Mouse (Mus musculus) CH12.LX (cell line): ENCODE data around the gene Camsap2. TPM values are rescaled to one million over a fixed set of nuclear protein-coding genes. Genes with fewer than 3 reads are reported as not detected.
A peak's percentile ranks its signal among the peaks of the same experiment; 100 is the strongest.

Experiments used
- DNase-seq: peaks from one replicate; pipeline ENCODE4 v3.0.0-alpha.2; 2013; ENCODE audit errors: extremely low read depth
- H3K27ac ChIP-seq: 2 replicates; pipeline ENCODE4 v1.5.1; 2012; ENCODE audit warnings: low read depth, mild to moderate bottlenecking, control low read depth, moderate library complexity; ENCODE audit not compliant: insufficient read depth
- H3K27me3 ChIP-seq: replicated peaks from 2 replicates; pipeline ENCODE3; 2012; ENCODE audit warnings: inconsistent platforms
- H3K36me3 ChIP-seq, 2 experiments: replicated peaks in 1 of 2; 2 replicates each; pipeline versions ENCODE3 to v1.6.1; 2012; ENCODE audit warnings: inconsistent platforms in 1 of 2, low read length in 1 of 2, mild to moderate bottlenecking in 1 of 2, mixed read lengths in 1 of 2, moderate library complexity in 1 of 2; ENCODE audit not compliant: control insufficient read depth in 1 of 2, insufficient read depth in 1 of 2
- H3K4me1 ChIP-seq, 2 experiments: 2 replicates each; pipeline ENCODE4 v1.6.1; 2012; ENCODE audit warnings: inconsistent platforms in 1 of 2, moderate library complexity in 1 of 2; ENCODE audit not compliant: insufficient read depth in 2 of 2, control insufficient read depth in 1 of 2
- H3K4me2 ChIP-seq: 2 replicates; pipeline ENCODE4 v1.6.1; 2012; ENCODE audit warnings: low read depth, mild to moderate bottlenecking, control low read depth; ENCODE audit not compliant: poor library complexity, insufficient read depth, severe bottlenecking
- H3K4me3 ChIP-seq, 3 experiments: fragments of 150-350 bp in 1 of 3; sonication (generic) in 1 of 3; replicated peaks in 1 of 3; 2 replicates each; pipeline versions ENCODE3 to v1.5.1; 2011 to 2012; ENCODE audit warnings: low read depth in 2 of 3, low read length in 2 of 3, mild to moderate bottlenecking in 2 of 3, moderate library complexity in 2 of 3, control low read depth in 1 of 3, improper control_type of control experiment in 1 of 3, inconsistent platforms in 1 of 3, mixed read lengths in 1 of 3; ENCODE audit not compliant: poor library complexity in 1 of 3
- H3K79me2 ChIP-seq: replicated peaks from 2 replicates; pipeline ENCODE4 v1.6.1; 2012; ENCODE audit warnings: mild to moderate bottlenecking, moderate library complexity; ENCODE audit not compliant: control insufficient read depth, poor library complexity, insufficient read depth, severe bottlenecking; ENCODE audit errors: extremely low read depth
- H3K9ac ChIP-seq: 2 replicates; pipeline ENCODE4 v1.6.1; 2012; ENCODE audit warnings: low read depth, mild to moderate bottlenecking, control low read depth, moderate library complexity; ENCODE audit not compliant: insufficient read depth
- H3K9me3 ChIP-seq: replicated peaks from 2 replicates; pipeline ENCODE3; 2012; ENCODE audit warnings: low read length, inconsistent platforms, mixed read lengths
- BHLHE40 ChIP-seq: IDR thresholded peaks from 2 replicates; pipeline ENCODE4 v1.6.1; 2011; ENCODE audit warnings: mild to moderate bottlenecking, low read depth, low read length, improper control_type of control experiment
- CHD1 ChIP-seq: IDR thresholded peaks from 2 replicates; pipeline ENCODE4 v1.6.1; 2012; ENCODE audit warnings: low read depth, low read length, improper control_type of control experiment, inconsistent platforms
- CHD2 ChIP-seq: IDR thresholded peaks from 2 replicates; pipeline ENCODE4 v1.6.1; 2011; ENCODE audit warnings: low read length, improper control_type of control experiment
- CTCF ChIP-seq, 2 experiments: IDR thresholded peaks in 1 of 2; conservative IDR thresholded peaks in 1 of 2; 2 replicates each; pipeline ENCODE4 v1.5.1; 2011 to 2012; ENCODE audit warnings: low read depth in 2 of 2, low read length in 2 of 2, improper control_type of control experiment in 1 of 2, inconsistent platforms in 1 of 2, mild to moderate bottlenecking in 1 of 2, moderate library complexity in 1 of 2
- E2F4 ChIP-seq: IDR thresholded peaks from 2 replicates; pipeline ENCODE4 v1.6.1; 2011; ENCODE audit warnings: low read depth, low read length, improper control_type of control experiment; ENCODE audit not compliant: insufficient replicate concordance
- ELF1 ChIP-seq: IDR thresholded peaks from 2 replicates; pipeline ENCODE4 v1.6.1; 2014; ENCODE audit warnings: low read depth, mild to moderate bottlenecking, inconsistent platforms, low read length, improper control_type of control experiment
- EP300 ChIP-seq: IDR thresholded peaks from 2 replicates; pipeline ENCODE4 v1.6.1; 2011; ENCODE audit warnings: low read length, improper control_type of control experiment
- ETS1 ChIP-seq: conservative IDR thresholded peaks from 2 replicates; pipeline ENCODE4 v1.6.1; 2012; ENCODE audit warnings: low read depth, mild to moderate bottlenecking, inconsistent platforms, low read length, improper control_type of control experiment, moderate library complexity
- HCFC1 ChIP-seq: IDR thresholded peaks from 2 replicates; pipeline ENCODE4 v1.6.1; 2012; ENCODE audit warnings: low read depth, mild to moderate bottlenecking, inconsistent platforms, low read length, improper control_type of control experiment
- IRF4 ChIP-seq: IDR thresholded peaks from 2 replicates; pipeline ENCODE4 v1.6.1; 2014; ENCODE audit warnings: low read depth, mild to moderate bottlenecking, inconsistent platforms, low read length, improper control_type of control experiment
- JUN ChIP-seq: IDR thresholded peaks from 2 replicates; pipeline ENCODE4 v1.6.1; 2011; ENCODE audit warnings: low read depth, mild to moderate bottlenecking, low read length, improper control_type of control experiment, moderate library complexity; ENCODE audit not compliant: insufficient read depth
- JUND ChIP-seq: conservative IDR thresholded peaks from 2 replicates; pipeline ENCODE4 v1.6.1; 2011; ENCODE audit warnings: low read depth, low read length, improper control_type of control experiment
- KAT2A ChIP-seq: IDR thresholded peaks from 2 replicates; pipeline ENCODE4 v1.6.1; 2012; ENCODE audit warnings: low read length, improper control_type of control experiment, inconsistent platforms; ENCODE audit not compliant: insufficient replicate concordance
- MAFK ChIP-seq: IDR thresholded peaks from 2 replicates; pipeline ENCODE4 v1.6.1; 2011; ENCODE audit warnings: low read length, improper control_type of control experiment; ENCODE audit not compliant: insufficient replicate concordance
- MAZ ChIP-seq: IDR thresholded peaks from 2 replicates; pipeline ENCODE4 v1.6.1; 2012; ENCODE audit warnings: low read depth, mild to moderate bottlenecking, inconsistent platforms, low read length, improper control_type of control experiment, moderate library complexity
- MEF2A ChIP-seq: IDR thresholded peaks from 2 replicates; pipeline ENCODE4 v1.6.1; 2014; ENCODE audit warnings: low read depth, mild to moderate bottlenecking, inconsistent platforms, low read length, improper control_type of control experiment, borderline replicate concordance
- MXI1 ChIP-seq: IDR thresholded peaks from 2 replicates; pipeline ENCODE4 v1.6.1; 2011; ENCODE audit warnings: mild to moderate bottlenecking, low read depth, low read length, improper control_type of control experiment
- MYC ChIP-seq: IDR thresholded peaks from 2 replicates; pipeline ENCODE4 v1.6.1; 2011; ENCODE audit warnings: low read depth, mild to moderate bottlenecking, improper control_type of control experiment, low read length
- PAX5 ChIP-seq: IDR thresholded peaks from 2 replicates; pipeline ENCODE4 v1.6.1; 2012; ENCODE audit warnings: low read length, inconsistent platforms, mixed read lengths
- POLR2A ChIP-seq: IDR thresholded peaks from 2 replicates; pipeline ENCODE4 v1.6.1; 2011; ENCODE audit warnings: low read depth, mild to moderate bottlenecking, improper control_type of control experiment, low read length
- POLR2AphosphoS2 ChIP-seq: IDR thresholded peaks from 2 replicates; pipeline ENCODE4 v1.6.1; 2011; ENCODE audit warnings: low read depth, low read length, improper control_type of control experiment
- RAD21 ChIP-seq: IDR thresholded peaks from 2 replicates; pipeline ENCODE4 v1.6.1; 2011; ENCODE audit warnings: low read depth, mild to moderate bottlenecking, low read length, improper control_type of control experiment, moderate library complexity
- RCOR1 ChIP-seq: conservative IDR thresholded peaks from 2 replicates; pipeline ENCODE4 v1.6.1; 2012; ENCODE audit warnings: low read depth, mild to moderate bottlenecking, inconsistent platforms, low read length, improper control_type of control experiment
- SMC3 ChIP-seq: IDR thresholded peaks from 2 replicates; pipeline ENCODE4 v1.6.1; 2011; ENCODE audit warnings: low read depth, low read length, improper control_type of control experiment
- UBTF ChIP-seq: IDR thresholded peaks from 2 replicates; pipeline ENCODE4 v1.6.1; 2012; ENCODE audit warnings: low read depth, mild to moderate bottlenecking, inconsistent platforms, low read length, improper control_type of control experiment, moderate library complexity
- USF1 ChIP-seq: IDR thresholded peaks from 2 replicates; pipeline ENCODE4 v1.6.1; 2014; ENCODE audit warnings: low read depth, mild to moderate bottlenecking, inconsistent platforms, low read length, improper control_type of control experiment
- ZMIZ1 ChIP-seq: IDR thresholded peaks from 2 replicates; pipeline ENCODE4 v1.6.1; 2012; ENCODE audit warnings: low read depth, mild to moderate bottlenecking, inconsistent platforms, low read length, improper control_type of control experiment
- dilution Hi-C: fragments of 300-500 bp; cut with MboI; formaldehyde crosslinking; loops from 2 replicates; pipeline ENCODE4 v1.14.3; 2020; ENCODE audit warnings: low sequenced_read_pairs; ENCODE audit not compliant: extremely low pct_unique_long_range_greater_than_20kb, extremely low pct_ligation_motif_present
- in situ Hi-C: fragments of 300-500 bp; cut with MboI; formaldehyde crosslinking; loops from 3 replicates; pipeline ENCODE4 v1.14.3; 2019; ENCODE audit warnings: low sequenced_read_pairs, low pct_ligation_motif_present, low pct_unique_long_range_greater_than_20kb, mixed read lengths
- polyA plus RNA-seq: library from polyadenylated mRNA; unstranded; fragments of >175 nt; gene quantifications from 2 replicates; pipeline ENCODE4 v1.2.1, GENCODE M21; 2012; ENCODE audit warnings: low read depth; ENCODE audit not compliant: insufficient read length
- total RNA-seq, 2 experiments: library from RNA; depleted of rRNA; stranded (reverse); fragments of 300-350 nt in 1 of 2; fragments of >200 nt in 1 of 2; gene quantifications; 2 replicates each; pipeline ENCODE4 v1.2.3; 2012 to 2014

Gene Camsap2
- total and polyA plus RNA-seq, 3 experiments = 5.6 to 11.3 (median 9.5) TPM

DNA sequence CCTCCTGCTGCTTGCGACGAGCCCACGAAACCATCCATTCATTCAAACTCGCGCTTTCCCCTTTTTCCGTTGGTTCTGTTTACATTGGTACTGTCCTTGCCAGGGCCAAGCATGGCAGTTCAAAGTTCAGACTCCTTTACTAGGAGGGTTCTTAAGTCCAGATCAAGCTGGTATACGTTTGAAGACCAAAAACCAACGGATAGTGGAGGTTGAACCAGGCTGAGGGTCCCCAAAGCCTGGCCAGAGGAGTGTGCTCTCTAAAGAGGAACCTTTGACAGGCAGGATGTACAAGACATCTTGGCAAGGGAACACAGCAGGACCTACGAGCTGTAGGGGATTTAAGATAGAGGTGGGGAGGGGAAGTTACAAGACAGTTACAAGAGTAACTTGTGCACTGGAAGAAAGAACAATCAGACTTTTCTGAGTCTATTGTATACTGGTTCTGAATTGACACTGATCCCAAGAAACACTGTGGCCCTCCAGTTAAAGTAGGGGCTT lies 111.3 kb downstream of the Camsap2 start:
- Histone ChIP-seq H3K9me3 (no peaks in the 10 kb centered on the region), H3K27me3 (peaks cover 22% of the 10 kb centered on the region), H3K27ac (no peak overlapping the region), H3K36me3 (no peaks in the 10 kb centered on the region), H3K79me2 (no peaks in the 10 kb centered on the region), H3K9ac (no peak overlapping the region), H3K4me1 (peaks cover 6 to 13% of the 10 kb centered on the region in 2 experiments; a peak in 2 of 4 replicates), H3K4me3 (peak overlapping the region in 2 of 3 experiments; percentile 48 to 63), H3K4me2 (peak overlapping the region; percentile 80)
- DNase-seq = no peak
- in situ Hi-C loops = no loop called here
- TF ChIP-seq MAZ (no peak), CTCF (conservative IDR thresholded peaks at IDR 0.05 in 1 of 2, IDR thresholded peaks at IDR 0.05 in 1 of 2; ENCODE audit: low read depth in 2 of 2, low read length in 2 of 2) (peak in 1 of 2 experiments; percentile 57; a peak in 1 of 4 replicates), UBTF (0 out of 2 replicates have a peak, but pooled peaks have one; percentile 9), ELF1 (no peak), CHD1 (no peak), E2F4 (no peak), RAD21 (peak; percentile 7; the same call in 1 of the 2 replicates), SMC3 (no peak), HCFC1 (no peak), ETS1 (no peak), MAFK (no peak), JUN (no peak), USF1 (no peak), ZMIZ1 (no peak)
- dilution Hi-C loops = no loop called here

DNA sequence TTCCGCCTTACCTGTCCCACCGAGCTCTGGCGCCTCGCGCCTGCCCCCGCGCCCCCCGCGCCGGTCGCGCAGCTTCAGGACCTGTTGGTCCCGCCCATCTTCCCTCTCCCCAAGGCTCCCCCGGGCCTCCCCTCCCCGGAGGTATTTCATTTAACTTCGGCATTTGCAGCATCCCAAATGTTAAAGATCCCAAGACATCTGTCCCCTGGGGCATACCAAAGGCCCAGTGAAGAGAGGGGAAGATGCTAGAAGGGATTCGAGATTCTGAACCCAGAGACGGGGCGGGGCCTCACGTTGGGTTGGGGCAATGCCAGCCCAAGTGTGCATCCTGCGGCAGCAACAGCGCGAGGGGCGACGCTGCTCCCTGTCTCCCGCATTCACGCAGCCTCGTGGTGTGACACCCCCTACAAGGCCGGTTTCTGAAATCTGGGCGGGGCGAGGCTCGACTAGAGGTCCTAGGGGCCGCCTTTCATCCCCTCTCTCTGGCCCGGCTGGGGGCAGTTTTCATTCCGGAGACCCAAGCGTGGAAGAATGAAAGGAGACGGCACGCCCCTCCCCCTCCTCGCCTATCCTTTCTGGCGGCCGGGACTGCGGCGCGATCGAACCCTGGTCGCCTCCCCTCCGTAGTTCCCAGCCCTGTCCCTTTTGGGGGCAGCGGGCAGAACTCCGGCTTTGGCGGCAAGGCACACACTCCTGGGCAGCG lies 111.9 kb downstream of the Camsap2 start, which contains the start of gene Inava:
TSS of gene Inava (minus strand) at position 373 of the 703 bp plus-strand sequence.
- Histone ChIP-seq H3K27me3 (peaks cover 22% of the 10 kb centered on the region), H3K4me2 (peak within 1 kb of the TSS; percentile 80), H3K4me1 (peaks cover 6 to 18% of the 10 kb centered on the region in 2 experiments; a peak in 2 of 4 replicates), H3K9me3 (no peaks in the 10 kb centered on the region), H3K4me3 (peak within 1 kb of the TSS; percentile 32 to 63 (median 48)), H3K9ac (peak within 1 kb of the TSS; percentile 6; the same call in 1 of the 2 replicates), H3K27ac (no peak within 1 kb of the TSS), H3K79me2 (no peaks in the 10 kb centered on the region), H3K36me3 (no peaks in the 10 kb centered on the region)
- dilution Hi-C loops (no loop called here), in situ Hi-C loops (no loop called here)
- DNase-seq = peak; percentile 11
- TF ChIP-seq MXI1 (no peak), ELF1 (no peak), MEF2A (0 out of 2 replicates have a peak, but pooled peaks have one; percentile 6), CHD1 (peak; percentile 97), HCFC1 (peak; percentile 6; the same call in 1 of the 2 replicates), IRF4 (peak; percentile 32; the same call in 1 of the 2 replicates), KAT2A (no peak), CHD2 (no peak), JUN (no peak), POLR2AphosphoS2 (no peak), CTCF (conservative IDR thresholded peaks at IDR 0.05 in 1 of 2, IDR thresholded peaks at IDR 0.05 in 1 of 2; ENCODE audit: low read depth in 2 of 2, low read length in 2 of 2) (no peak; a peak in 1 of 4 replicates), POLR2A (peak; percentile 35; the same call in 1 of the 2 replicates), PAX5 (no peak), JUND (no peak), MYC (no peak), BHLHE40 (no peak), SMC3 (peak; percentile 42), RCOR1 (no peak), EP300 (no peak), USF1 (no peak), UBTF (peak; percentile 52; the same call in 1 of the 2 replicates)
